Mouse (Mus musculus) lung, embryonic 16.5 days (tissue): ENCODE results near the gene Vwa8. TPM values are rescaled to one million over a fixed set of nuclear protein-coding genes. Genes with fewer than 3 reads are reported as not detected.

Source experiments
- ATAC-seq: fragments of 200-750 bp; cut with Nextera tagmentation; 2 replicates; pipeline ENCODE4 v1.8.0; 2017; ENCODE audit warnings: low read depth, mild to moderate bottlenecking, moderate library complexity
- H3K27ac ChIP-seq: fragments of 300-500 bp; sonication (generic); 2 replicates; pipeline ENCODE4 v1.5.1; 2014; ENCODE audit warnings: mild to moderate bottlenecking, control low read depth, low read length
- H3K27me3 ChIP-seq: fragments of 300-500 bp; sonication (generic); 2 replicates; pipeline ENCODE4 v1.6.1; 2014; ENCODE audit warnings: low read depth, low read length, mixed read lengths; ENCODE audit not compliant: control insufficient read depth, insufficient read depth
- H3K36me3 ChIP-seq: fragments of 300-500 bp; sonication (generic); 2 replicates; pipeline ENCODE4 v1.6.1; 2014; ENCODE audit warnings: low read length; ENCODE audit not compliant: control insufficient read depth, insufficient read depth
- H3K4me1 ChIP-seq: fragments of 300-500 bp; sonication (generic); replicated peaks from 2 replicates; pipeline ENCODE4 v1.6.1; 2014; ENCODE audit warnings: low read length, mixed read lengths; ENCODE audit not compliant: control insufficient read depth, insufficient read depth
- H3K4me2 ChIP-seq: fragments of 300-500 bp; sonication (generic); 2 replicates; pipeline ENCODE4 v1.6.1; 2014; ENCODE audit warnings: low read depth, low read length, control low read depth
- H3K4me3 ChIP-seq: fragments of 300-500 bp; sonication (generic); 2 replicates; pipeline ENCODE4 v1.5.1; 2014; ENCODE audit warnings: mild to moderate bottlenecking, low read length, control low read depth
- H3K9ac ChIP-seq: fragments of 300-500 bp; sonication (generic); 2 replicates; pipeline ENCODE4 v1.6.1; 2014; ENCODE audit warnings: low read length, control low read depth
- H3K9me3 ChIP-seq: fragments of 300-500 bp; sonication (generic); 2 replicates; pipeline ENCODE4 v1.6.1; 2016; ENCODE audit warnings: low read length; ENCODE audit not compliant: control insufficient read depth
- WGBS: fragments of 180-500 bp; shearing (Covaris S2); extraction: QIAGEN DNeasy Blood & Tissue Kit; methylation state at CpG from one replicate; pipeline ENCODE4 v1.1.7; 2014; 5-methylcytosine and 5-hydroxymethylcytosine counted together
- polyA plus RNA-seq: library from polyadenylated mRNA; unstranded; fragments of >200 nt; fragmentation: Nextera tagmentation; extraction: Ambion mirVana; gene quantifications from 2 replicates; pipeline ENCODE4 v1.2.1, GENCODE M21; 2015

The Vwa8 gene
- polyA plus RNA-seq, 1 experiment from 2014 or later, result 10.3 TPM

- Histone ChIP-seq H3K9me3 (no peaks in the 10 kb centered on the region), H3K4me2 (no peak overlapping the region), H3K4me1 (peaks cover 2% of the 10 kb centered on the region; the same call in 1 of the 2 replicates), H3K9ac (no peak overlapping the region), H3K27ac (peak overlapping the region; percentile 45; the same call in 1 of the 2 replicates), H3K27me3 (no peaks in the 10 kb centered on the region), H3K36me3 (no peaks in the 10 kb centered on the region), H3K4me3 (no peak overlapping the region)
- WGBS, result 11% methylated on average over 2 of the region's 2 CpGs
- peak; percentile 81 for ATAC-seq
These were observed 51.9 kb downstream of the Vwa8 start for GRCm38 (mm10) chr14:78900770-78901169.

DNA sequence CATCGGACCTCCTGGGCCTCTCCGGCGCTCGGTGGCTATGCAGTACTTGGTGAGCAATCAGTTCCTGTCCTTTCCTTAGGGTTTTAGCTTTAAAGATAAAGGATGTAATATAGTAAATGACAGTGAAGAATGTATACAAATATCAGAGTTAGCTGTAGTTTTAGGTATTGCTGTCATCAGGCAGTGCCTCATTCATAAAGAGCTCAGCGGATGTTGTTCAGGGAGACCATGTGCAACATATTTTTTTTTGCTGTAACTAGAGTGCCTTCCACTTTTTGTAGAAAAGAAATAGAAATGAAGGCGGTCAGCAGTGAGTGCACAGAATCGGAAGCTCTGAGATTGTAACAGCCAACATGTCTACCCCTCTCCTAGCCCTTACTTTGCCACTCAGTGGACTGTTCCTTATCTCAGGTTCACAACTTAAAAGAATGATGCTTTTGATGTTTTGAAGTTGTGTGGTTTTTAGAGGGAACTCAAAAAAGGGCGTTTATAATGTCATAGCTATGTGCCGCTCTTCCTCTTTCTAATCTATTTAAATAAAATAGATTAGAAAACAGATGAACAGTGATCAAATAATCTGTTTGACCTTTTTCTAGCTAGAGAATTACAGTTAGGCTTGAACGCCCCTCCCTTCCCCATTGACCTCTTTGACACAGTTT lies 59.5 kb downstream of the Vwa8 start:
- Histone ChIP-seq H3K36me3 (no peaks in the 10 kb centered on the region), H3K4me2 (no peak overlapping the region), H3K9me3 (no peaks in the 10 kb centered on the region), H3K4me1 (no peaks in the 10 kb centered on the region), H3K27me3 (no peaks in the 10 kb centered on the region), H3K9ac (no peak overlapping the region), H3K27ac (no peak overlapping the region), H3K4me3 (no peak overlapping the region)
- 80% methylated on average over 10 of the region's 10 CpGs for WGBS
- no peak for ATAC-seq

GRCm38 (mm10) chr14:78912076-78912475 lies 63.2 kb downstream of the Vwa8 start:
- Histone ChIP-seq H3K36me3 (no peaks in the 10 kb centered on the region), H3K27me3 (no peaks in the 10 kb centered on the region), H3K9ac (no peak overlapping the region), H3K27ac (no peak overlapping the region), H3K9me3 (no peaks in the 10 kb centered on the region), H3K4me2 (no peak overlapping the region), H3K4me3 (no peak overlapping the region), H3K4me1 (no peaks in the 10 kb centered on the region)
- no peak for ATAC-seq
- 74% methylated on average over 10 of the region's 10 CpGs for WGBS

DNA sequence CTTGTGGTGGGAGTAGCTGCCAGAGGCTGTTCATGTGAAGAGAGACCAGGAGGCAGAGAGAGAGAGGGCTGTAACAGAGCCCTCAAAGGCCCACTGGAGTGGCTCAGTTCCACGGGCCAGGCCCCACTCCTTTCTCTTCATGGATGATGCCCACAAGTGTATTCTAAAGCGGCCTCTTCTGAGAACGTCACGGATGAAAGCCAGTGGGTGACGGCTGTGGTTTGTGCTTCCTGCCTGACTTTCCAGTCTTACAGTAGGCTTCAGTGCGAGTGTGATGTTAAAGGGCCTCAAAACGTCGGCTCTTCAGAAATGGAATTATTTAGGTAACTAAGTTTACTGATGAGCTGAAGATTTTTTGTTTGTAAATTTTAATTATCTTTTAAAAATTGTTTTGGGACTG lies 65.3 kb downstream of the Vwa8 start:
- Histone ChIP-seq H3K27me3 (no peaks in the 10 kb centered on the region), H3K4me1 (no peaks in the 10 kb centered on the region), H3K4me3 (no peak overlapping the region), H3K9me3 (no peaks in the 10 kb centered on the region), H3K36me3 (no peaks in the 10 kb centered on the region), H3K4me2 (no peak overlapping the region), H3K9ac (no peak overlapping the region), H3K27ac (no peak overlapping the region)
- ATAC-seq, result no peak
- WGBS, result 76% methylated on average over 8 of the region's 8 CpGs

DNA sequence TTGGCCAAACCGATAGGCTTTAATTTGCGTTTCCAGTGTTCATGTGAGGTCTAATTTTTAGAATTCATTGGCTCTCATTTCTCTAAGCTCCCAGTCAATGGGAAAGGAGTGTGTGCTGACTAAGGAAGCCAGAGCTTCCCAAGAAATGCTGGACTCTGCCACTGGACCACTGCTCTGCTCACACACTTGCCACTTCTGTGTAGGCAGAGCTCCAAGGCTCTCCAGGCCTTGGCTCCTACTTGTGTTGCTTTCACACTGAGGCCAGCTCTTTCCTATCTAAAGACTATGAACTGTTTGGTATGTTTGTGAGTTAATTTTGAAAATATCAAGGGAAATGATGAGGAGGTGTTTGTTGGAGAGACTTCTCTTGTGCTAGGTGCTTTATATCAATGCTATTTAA lies 67.8 kb downstream of the Vwa8 start:
- 96% methylated on average over 2 of the region's 2 CpGs for WGBS
- Histone ChIP-seq H3K9ac (no peak overlapping the region), H3K36me3 (no peaks in the 10 kb centered on the region), H3K27me3 (no peaks in the 10 kb centered on the region), H3K9me3 (no peaks in the 10 kb centered on the region), H3K4me1 (no peaks in the 10 kb centered on the region), H3K4me2 (no peak overlapping the region), H3K4me3 (no peak overlapping the region), H3K27ac (no peak overlapping the region)
- ATAC-seq, result no peak

- H3K36me3 ChIP-seq, result no peaks in the 10 kb centered on the region
- WGBS, result 46% methylated on average over 2 of the region's 2 CpGs
- ATAC-seq, result no peak
- H3K9me3 ChIP-seq, result no peaks in the 10 kb centered on the region
- H3K4me3 ChIP-seq, result no peak overlapping the region
- H3K27me3 ChIP-seq, result no peaks in the 10 kb centered on the region
- H3K4me2 ChIP-seq, result no peak overlapping the region
- no peak overlapping the region for H3K27ac ChIP-seq
- H3K4me1 ChIP-seq, result no peaks in the 10 kb centered on the region
- no peak overlapping the region for H3K9ac ChIP-seq
These were observed 72.4 kb downstream of the Vwa8 start for GRCm38 (mm10) chr14:78921219-78921618.

DNA sequence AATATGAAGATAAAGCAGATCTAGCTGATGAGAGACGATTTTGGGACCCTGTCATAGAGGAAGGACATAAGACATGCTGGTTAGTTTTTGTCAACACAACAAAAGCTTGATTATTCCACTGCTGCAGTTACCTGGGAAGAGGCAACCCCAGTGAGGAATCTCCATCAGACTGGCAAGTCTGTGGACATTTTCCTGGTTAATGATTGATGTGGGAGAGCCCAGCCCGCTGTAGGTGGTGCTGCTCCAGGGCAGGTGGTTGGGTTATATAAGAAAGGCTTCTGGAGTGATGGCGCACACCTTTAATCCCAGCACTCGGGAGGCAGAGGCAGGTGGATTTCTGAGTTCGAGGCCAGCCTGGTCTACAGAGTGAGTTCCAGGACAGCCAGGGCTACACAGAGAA lies 74.8 kb downstream of the Vwa8 start:
- Histone ChIP-seq H3K4me3 (no peak overlapping the region), H3K27ac (no peak overlapping the region), H3K36me3 (no peaks in the 10 kb centered on the region), H3K4me1 (no peaks in the 10 kb centered on the region), H3K9ac (no peak overlapping the region), H3K9me3 (no peaks in the 10 kb centered on the region), H3K27me3 (no peaks in the 10 kb centered on the region), H3K4me2 (no peak overlapping the region)
- ATAC-seq, result no peak
- WGBS, result 82% methylated on average over 5 of the region's 5 CpGs

- no peak overlapping the region for H3K4me3 ChIP-seq
- H3K36me3 ChIP-seq, result no peaks in the 10 kb centered on the region
- H3K9ac ChIP-seq, result no peak overlapping the region
- ATAC-seq, result no peak
- no peaks in the 10 kb centered on the region for H3K4me1 ChIP-seq
- WGBS, result 85% methylated on average over 21 of the region's 21 CpGs
- no peak overlapping the region for H3K4me2 ChIP-seq
- no peak overlapping the region for H3K27ac ChIP-seq
- H3K9me3 ChIP-seq, result no peaks in the 10 kb centered on the region
- no peaks in the 10 kb centered on the region for H3K27me3 ChIP-seq
These were observed 76.1 kb downstream of the Vwa8 start for GRCm38 (mm10) chr14:78924755-78925537.

GRCm38 (mm10) chr14:78932094-78932493 lies 83.2 kb downstream of the Vwa8 start:
- no peak overlapping the region for H3K27ac ChIP-seq
- H3K9me3 ChIP-seq, result no peaks in the 10 kb centered on the region
- H3K4me1 ChIP-seq, result no peaks in the 10 kb centered on the region
- no peak overlapping the region for H3K9ac ChIP-seq
- no peak overlapping the region for H3K4me3 ChIP-seq
- ATAC-seq, result no peak
- H3K27me3 ChIP-seq, result no peaks in the 10 kb centered on the region
- WGBS, result 71% methylated on average over 2 of the region's 2 CpGs
- H3K4me2 ChIP-seq, result no peak overlapping the region
- H3K36me3 ChIP-seq, result no peaks in the 10 kb centered on the region
